Mouse (Mus musculus): ENCODE measurements around the gene Gm14137.

The Gm14137 gene

DNA sequence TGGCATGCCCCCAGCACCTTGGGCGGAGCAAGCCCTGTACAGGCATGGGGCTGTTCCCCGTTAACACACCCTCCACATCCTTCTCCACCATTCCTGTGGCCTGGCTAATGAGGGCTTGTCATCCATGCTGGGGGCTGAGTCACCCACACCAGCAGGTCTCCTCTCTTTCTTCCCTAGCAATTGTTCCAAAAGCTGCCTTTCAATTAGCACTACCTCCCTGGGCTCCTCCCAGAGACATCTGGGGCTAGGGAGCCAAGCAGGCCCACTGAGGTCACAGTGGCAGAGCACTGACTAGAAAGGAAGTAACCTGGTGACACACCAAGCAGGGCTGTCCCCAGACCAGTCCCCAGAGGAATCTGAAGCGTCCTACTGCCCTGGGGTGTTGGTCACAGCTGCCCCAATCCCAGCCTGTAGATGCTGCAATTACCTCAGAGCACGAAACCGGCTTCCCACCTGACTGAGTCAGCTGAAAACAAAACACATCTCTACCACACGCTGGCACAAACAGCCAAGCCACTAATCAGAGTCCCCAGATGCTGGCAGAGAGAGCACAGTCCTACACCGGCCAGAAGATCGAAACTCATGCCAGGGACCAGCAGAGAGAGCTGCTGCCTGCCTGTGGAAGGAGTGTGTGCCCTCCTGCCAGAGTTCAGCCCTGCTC lies at the start of gene Gm14137:
TSS of gene Gm14137 (plus strand) at position 519 of the 661 bp plus-strand sequence.
- DNase-seq (ENCODE audit: low spot score in 2 of 2): no peak

GRCm38 (mm10) chr2:119136346-119136898 lies 37.9 kb upstream of the Gm14137 start:
- DNase-seq (ENCODE audit: low spot score in 2 of 2): no peak

- DNase-seq (ENCODE audit: low spot score in 2 of 2): no peak
These were observed 29.1 kb upstream of the Gm14137 start for GRCm38 (mm10) chr2:119145199-119145598.

DNA sequence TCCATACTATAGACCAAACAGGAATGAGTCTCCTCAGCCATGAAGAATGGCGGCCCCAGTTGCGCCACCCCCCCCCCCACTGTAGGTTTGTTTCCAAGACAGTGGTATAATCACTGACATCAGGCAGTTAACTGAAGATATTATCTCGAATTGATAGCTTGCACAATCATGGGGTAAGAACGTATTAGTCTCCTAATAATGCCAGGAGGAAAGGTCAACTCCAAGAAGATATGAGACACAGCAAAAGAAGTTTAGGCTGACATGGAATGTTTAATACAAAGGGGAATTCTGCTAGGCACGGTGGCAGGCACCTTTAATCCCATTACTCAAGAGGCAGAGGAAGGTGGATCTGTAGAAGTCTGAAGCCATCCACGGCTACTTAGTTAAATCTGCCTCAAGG lies 27.9 kb upstream of the Gm14137 start:
- DNase-seq (ENCODE audit: low spot score in 2 of 2): no peak

DNA sequence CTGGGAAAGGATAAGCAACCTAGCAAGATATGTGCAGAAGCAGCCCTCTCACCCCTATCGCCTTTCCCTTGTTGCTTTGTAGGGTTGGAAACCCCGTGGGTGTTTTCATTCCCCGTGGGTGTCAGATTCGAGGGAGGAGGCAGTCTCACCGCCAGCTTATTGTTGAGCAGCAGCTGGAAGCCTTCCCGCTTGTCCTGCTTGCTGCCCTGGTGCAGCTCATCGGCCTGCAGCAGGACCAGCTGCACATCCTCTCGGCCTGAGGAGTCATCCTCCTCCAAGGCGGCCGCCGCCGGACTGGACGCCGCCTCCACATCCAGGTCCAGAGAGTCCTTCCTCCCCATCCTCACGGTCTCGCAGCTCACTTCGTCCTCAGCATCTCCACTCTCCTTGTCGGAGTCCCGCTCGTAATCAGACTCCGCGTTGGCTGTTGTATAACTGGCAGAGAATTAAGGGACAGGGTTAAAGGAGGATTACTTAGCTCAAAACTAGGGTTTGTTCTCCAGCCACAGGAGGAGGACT lies 27.1 kb upstream of the Gm14137 start:
- no peak for DNase-seq (ENCODE audit: low spot score in 2 of 2)

- DNase-seq (ENCODE audit: low spot score in 2 of 2): no peak
These were observed 26.5 kb upstream of the Gm14137 start for GRCm38 (mm10) chr2:119147775-119148174.

- DNase-seq (ENCODE audit: low spot score in 2 of 2): no peak
These were observed 22.1 kb upstream of the Gm14137 start for GRCm38 (mm10) chr2:119152255-119152654.

DNA sequence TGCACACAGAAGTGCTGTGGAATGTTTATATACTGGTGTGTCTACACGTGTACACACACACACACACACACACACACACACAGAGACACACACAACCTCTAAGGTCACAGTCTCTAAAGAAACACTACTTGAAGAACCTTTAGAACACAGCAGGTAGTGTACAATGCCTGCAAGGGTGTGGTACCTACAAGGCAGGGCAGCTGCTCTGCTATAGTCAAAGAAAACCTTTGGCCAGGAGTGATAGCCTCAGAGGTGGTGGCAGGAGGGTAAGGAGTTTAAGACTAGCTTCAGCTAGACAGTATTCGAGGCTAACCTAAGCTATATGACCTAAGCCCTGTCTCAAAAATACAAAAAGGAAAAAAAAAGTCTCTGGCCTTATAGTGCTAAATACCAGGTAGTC lies 19.6 kb upstream of the Gm14137 start:
- DNase-seq (ENCODE audit: low spot score in 2 of 2): no peak

DNA sequence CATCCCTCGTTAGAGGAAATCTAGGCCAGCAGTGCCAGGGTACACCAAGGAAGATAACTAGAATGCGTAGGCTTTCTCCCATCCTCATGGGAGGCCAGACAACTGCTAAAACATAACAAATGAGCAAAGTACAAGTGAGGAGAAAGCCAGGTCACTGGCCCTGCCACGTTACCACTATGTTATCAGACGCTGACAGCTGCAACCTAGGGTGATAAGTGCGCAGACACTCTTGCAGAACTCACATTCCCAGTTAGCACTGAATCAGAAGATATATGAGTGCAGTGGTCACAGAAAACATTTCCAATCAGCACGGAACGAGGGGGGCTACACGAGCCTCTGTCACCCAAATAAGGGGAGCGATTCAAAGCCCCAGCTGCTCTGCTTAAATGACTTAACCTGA lies 18.9 kb upstream of the Gm14137 start:
- no peak for DNase-seq (ENCODE audit: low spot score in 2 of 2)

GRCm38 (mm10) chr2:119156081-119156680 lies 18.1 kb upstream of the Gm14137 start:
- peak in 1 of 2 experiments; percentile 9 for DNase-seq (ENCODE audit: low spot score in 2 of 2)

DNA sequence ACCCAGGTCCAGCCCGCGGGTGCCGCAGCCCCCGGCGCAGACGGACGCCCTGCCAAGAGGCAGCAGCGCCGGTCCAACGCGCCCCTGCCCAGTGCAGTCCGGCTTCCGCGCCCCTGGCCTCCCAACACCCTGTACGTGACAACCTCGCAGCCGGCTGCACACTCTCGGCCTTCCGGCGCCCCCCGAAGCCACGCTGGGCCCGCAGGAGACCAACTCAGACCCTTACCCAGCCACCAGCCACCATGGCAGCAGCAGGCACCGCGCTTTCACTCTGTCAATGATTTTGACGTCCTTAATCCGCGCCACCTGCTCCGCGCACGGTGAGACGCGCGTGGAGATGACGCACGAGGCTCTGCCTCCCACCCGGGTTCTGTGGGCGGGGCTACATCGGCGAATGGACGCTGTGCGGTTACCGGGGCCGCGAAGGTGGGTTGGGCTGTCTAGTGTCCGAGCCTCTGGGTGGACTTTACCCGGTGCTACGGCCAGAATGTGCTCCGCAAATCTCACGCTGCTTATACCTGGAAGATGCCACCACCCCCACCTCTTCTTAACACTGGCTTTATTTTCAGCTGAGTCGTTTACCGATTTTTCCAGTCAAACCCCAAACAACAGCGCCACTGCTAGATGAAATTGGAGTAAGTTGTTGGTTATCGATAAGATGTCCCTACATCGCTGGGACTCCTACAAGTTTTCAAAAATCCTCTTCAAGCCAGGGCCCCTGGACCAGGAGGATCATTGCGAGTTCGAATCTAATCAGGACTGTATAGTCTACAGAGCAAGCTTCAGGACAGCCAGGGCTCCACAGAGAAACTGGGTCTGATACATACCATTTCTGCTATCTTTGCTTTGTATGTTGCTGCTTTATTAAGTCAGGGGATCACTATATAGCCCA lies 17.4 kb upstream of the Gm14137 start, which contains the start of gene Rmdn3:
TSS of gene Rmdn3 (minus strand) at position 354 of the 892 bp plus-strand sequence.
- peak; percentile 92 to 96 for DNase-seq (ENCODE audit: low spot score in 2 of 2)

GRCm38 (mm10) chr2:119157836-119158235 lies 16.5 kb upstream of the Gm14137 start:
- DNase-seq (ENCODE audit: low spot score in 2 of 2): no peak

DNA sequence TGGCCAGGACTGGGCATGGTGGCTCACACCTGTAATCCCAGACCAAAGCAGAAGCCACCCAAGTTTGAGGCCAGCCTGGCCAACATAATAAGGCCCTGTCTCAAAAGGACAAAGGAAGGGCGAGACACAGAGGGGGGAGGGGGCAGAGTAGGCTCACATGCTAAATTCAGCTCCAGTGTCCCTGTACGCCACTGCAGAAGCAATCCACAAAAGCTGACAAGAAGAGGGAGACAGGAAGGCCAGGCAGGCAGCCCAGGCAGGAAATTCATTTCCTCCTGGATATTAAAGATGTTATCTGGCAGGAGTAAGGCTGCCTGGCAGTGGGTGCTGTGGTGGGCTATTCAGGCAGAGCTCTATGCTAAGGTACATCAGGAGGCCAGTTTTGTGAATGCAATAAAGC lies 13.1 kb upstream of the Gm14137 start:
- no peak for DNase-seq (ENCODE audit: low spot score in 2 of 2)

DNA sequence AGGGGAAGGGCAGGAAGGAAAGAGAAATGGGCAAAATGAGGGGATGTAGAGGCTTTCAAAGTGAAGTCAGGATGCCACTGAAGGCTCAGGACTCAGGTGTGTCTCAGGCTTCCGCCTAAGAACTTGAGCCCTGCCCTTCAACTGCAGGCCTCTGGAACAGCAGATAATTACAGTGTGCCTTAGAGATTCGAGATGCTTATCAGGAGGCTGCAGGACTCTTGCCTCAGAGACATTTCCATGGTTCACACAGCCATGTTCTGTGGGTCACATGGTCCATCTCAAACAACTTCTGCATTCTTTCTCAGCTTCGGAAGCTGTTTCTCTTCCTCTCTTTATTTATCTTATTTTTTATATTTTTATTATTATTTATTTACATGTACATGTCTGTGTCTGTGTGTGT lies 11.2 kb upstream of the Gm14137 start:
- DNase-seq (ENCODE audit: low spot score in 2 of 2): no peak

DNA sequence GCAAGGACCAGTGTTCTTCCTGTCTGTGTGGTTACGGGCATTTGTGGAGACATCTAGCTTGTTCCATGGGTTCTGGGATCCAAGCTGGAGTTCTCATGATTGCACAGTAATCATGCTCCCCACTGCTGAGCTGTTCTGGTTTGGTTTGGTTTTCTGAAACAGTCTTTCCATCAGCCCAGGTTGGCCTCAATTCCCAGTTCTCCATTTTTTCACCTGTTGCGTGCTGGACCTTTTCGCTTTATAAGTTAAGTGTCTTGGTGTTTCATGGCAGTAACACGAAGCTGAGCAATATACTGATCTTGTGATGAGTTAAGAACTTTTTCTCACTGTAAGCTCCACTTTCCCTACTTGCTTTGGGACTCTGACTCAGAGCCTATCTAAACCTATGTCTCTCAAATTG lies 10.3 kb upstream of the Gm14137 start:
- no peak for DNase-seq (ENCODE audit: low spot score in 2 of 2)

GRCm38 (mm10) chr2:119165401-119165800 lies 8.9 kb upstream of the Gm14137 start:
- DNase-seq (ENCODE audit: low spot score in 2 of 2): no peak

- peak in 1 of 2 experiments; percentile 16 for DNase-seq (ENCODE audit: low spot score in 2 of 2)
These were observed 7.1 kb upstream of the Gm14137 start, which contains the start of gene Gchfr for GRCm38 (mm10) chr2:119166901-119167865. TSS of gene Gchfr (plus strand) at chr2:119167773.

DNA sequence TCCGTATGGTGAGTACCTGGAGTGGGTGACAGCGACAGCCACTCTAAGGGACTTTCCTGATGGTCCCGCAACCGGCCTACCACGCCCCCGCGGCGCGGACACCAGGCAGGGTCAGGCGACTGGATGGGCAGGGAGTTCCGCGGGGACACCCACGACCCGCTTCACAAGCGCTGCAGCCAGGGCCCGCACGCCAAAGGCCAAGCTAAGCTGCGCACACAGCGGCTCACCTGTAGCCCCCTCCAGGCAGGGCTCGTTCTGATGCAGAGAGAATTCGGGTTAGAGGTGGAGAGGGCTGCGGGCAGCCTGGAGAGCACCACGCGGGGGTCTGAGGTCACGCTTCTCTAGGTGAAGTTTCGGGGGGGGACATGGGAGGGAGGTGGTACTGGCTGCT lies 6.4 kb upstream of the Gm14137 start:
- no peak for DNase-seq (ENCODE audit: low spot score in 2 of 2)

DNA sequence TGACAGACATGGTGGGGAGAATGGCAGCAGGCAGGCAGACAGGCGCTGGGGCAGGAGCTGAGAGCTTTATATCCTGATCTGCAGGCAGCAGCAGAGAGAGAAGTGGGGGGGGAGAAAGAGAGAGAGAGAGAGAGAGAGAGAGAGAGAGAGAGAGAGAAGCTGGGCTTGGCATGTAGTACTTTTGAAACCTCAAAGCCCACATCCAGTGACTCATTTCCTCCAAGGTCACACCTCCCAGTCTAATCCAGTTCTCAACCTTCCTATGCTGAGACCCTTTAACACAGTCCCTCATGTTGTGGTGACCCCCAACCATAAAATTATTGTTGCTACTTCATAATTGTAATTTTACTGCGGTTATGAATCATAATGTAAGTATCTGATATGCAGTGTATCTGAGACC lies 4.0 kb upstream of the Gm14137 start:
- no peak for DNase-seq (ENCODE audit: low spot score in 2 of 2)

DNA sequence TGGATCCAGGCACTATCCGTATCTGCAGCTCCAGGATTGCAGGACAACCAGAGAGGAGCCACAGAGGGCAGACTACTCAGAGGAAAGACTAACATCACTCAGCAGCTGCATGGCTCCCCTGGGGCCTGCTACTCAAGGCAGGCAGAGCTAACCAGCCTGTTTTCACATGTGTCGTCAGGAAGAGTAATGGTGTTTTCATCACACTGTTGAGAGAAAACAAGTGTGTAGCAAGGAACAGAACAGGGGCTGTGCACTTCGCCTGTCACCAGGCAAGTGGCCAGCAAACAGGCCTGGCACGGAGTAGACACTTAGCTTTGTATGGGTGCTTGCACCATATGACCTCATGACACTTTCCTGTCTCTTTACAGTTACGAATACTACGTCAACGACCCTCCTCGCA lies 2.7 kb upstream of the Gm14137 start:
- no peak for DNase-seq (ENCODE audit: low spot score in 2 of 2)

GRCm38 (mm10) chr2:119172446-119172845 lies 1.9 kb upstream of the Gm14137 start:
- DNase-seq (ENCODE audit: low spot score in 2 of 2): no peak
